Mouse (Mus musculus): ENCODE results near the gene Dusp28.

The Dusp28 gene

DNA sequence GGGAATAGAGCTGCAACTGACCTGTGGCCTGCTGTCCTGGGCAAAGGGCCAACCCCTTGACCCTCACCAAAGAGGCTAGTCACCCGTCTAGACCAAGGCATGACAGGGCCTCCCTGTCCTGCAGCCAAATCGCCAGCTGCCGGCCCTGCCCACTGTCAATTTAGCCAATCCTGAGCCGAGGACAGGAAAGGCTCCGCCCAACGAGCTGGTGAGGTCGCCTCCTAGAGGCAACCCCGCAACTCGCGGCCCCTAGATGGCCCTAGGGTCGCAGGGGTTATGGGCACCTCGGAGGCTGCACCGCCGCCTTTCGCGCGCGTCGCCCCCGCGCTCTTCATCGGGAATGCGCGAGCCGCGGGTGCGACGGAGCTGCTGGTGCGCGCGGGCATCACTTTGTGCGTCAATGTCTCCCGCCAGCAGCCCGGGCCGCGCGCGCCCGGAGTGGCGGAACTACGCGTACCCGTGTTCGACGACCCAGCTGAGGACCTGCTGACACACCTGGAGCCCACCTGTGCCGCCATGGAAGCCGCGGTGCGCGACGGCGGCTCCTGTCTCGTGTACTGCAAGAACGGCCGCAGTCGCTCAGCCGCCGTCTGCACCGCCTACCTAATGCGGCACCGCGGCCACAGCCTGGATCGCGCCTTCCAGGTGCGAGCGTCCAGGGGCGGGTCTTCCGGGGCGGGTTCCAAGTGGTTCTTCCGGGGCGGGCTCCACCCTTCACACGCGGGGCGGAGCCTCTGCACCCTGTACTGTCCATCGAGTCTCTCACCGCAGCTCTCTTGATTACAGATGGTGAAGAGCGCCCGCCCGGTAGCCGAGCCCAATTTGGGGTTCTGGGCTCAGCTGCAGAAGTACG lies at the start of gene Dusp28:
Gene Dusp28 (plus strand): TSS at position 203 of the 853 bp plus-strand sequence.
- DNase-seq: peak; percentile 88 to 93

DNA sequence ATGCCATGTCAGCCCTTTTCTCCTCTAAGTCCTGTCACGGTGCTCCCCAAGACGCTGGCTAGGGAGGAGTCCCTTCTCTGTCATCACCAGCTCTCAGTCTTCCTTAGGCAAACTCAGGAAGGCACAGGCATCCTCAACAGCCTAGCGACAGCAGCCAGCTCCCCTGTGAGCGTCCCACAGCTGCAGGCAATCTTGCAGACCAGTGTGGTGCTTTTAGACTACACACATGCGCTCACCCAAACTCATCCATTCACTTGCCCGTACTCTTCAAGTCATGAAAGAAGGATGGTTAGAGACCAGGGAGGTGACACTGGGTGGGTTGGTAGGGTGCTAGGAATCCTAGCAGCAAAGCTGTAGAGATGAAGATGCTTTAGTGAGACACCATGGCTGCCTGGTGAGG lies 45.3 kb upstream of the Dusp28 start:
- DNase-seq: no peak

DNA sequence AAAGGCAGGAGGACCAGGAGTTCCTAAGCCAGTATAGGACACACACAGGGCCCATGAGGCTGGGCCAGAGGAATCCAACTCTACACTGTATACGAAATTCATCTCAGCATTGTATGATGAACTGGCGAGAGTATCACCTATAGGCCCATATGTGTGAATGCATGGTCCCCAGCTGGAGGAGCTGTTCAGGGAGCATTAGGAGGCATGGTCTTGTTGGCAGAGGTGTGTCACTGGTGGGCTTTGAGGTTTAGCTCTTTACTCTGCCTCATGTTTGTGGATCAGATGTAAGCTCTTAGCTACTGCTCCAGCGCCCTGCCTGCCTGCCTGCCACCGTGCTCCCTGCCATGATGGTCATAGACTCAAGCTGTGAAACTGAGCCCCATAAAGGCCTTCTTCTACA lies 43.5 kb upstream of the Dusp28 start:
- DNase-seq: no peak

DNA sequence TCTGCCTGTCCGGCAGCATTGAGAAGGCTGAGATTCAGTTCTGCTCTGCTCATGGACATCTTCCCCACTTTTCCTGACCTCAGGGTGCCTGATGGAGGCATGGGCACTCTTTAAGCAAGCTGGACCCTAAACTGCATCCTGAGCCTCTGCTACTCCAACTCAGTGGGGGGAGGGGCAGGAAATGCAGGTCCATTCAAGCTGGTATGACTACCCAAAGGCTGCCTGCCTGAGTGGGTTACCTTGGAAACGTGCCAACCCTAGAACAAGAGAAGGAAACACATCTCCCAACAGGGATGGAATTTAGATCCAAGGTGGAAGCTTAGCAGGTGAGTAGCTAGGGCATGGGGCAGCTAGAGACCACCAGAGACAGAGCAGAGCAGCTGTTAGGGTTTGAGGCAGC lies 40.6 kb upstream of the Dusp28 start:
- DNase-seq: peak in 1 of 2 experiments; percentile 58

DNA sequence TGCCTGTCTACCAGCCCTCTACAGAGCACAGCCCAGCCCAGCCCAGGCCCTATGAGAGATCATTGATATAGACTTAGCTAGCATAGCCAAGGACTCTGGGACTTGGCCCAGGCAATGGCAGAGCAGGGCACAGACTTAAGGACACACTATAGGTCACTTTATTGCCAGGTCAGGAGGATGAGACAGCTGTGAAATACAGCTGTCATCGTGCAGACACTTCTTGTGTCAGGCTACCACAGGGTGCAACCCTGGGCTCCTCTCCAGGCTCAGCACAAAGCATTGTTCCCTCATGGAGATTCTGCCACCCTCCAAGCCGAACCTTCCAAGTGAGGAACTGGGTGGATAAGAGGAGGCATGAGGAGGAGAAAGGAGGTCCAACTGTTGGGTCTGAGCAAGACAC lies 36.8 kb upstream of the Dusp28 start:
- DNase-seq: no peak

DNA sequence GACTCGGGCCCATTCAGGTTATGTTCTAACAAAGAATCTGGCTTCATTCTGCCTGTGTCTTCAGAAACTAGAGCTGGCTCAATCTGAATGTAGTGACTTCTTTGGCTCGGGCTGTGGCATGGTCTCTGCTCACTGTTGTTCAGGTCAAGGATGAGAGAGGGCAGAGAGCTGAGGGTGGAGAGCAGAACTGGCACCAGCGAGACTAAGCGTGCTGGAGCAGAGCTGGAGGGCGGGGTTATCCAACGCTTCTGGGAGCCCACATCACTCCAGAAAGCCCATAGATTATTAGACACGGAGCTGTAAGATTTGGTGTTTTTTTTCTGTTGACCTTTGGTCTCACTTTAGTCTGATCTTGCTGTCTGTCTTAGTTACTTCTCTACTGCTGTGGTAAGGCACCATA lies 34.1 kb upstream of the Dusp28 start:
- no peak for DNase-seq

DNA sequence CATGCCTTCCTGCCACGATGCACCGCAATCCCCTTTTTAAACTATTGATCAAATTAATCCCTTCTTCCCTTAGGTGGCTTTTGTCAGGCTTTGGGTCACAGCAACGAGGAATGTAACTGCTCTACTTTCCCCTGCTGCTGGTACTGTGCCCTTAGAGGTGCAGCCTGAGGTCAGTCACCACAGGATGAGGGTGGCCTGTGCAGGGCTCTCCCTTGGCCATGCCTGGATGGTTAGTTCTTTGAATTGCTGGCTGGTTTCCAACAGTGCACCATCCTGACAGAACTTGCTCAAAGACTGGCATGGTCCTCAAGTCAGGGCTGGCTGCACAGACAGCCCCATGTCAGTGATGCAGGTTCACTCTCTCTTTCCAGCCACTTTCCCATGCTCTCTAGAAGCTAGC lies 32.8 kb upstream of the Dusp28 start:
- DNase-seq: peak in 1 of 2 experiments; percentile 35

DNA sequence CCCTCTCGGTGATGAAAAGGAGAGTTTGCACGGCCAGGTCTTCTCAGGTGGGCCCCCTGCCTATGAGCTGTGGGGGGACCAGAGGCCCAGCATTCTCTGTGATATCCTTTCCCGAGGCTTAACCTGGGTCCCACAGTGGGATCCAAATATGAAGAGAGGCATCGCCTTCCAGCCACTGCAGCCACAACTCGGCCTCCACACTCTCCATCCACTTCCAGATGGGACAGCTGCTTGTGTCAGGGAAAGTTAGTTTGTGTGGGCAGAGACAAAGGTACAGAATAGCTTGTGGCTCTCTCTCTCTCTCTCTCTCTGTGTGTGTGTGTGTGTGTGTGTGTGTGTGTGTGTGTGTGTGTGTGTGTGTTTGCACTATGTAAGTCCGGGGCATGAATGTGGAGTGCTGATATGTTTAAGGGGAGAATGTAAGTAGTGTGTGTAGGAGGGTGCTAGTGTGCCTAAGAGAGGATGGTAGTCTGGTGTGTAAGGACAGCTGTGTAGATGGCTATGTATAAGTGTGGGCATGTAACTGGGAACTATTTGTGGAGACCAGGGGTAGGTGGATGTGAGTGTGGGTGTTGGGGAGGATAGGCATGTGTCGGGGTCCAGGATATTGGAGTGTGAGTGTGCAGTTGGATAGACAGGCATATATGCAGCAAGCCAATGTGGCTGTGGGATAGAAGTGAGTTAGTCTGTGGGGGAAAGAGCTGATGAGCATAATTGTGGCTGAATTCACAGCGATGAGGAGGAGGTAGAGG lies 31.2 kb upstream of the Dusp28 start:
- no peak for DNase-seq

DNA sequence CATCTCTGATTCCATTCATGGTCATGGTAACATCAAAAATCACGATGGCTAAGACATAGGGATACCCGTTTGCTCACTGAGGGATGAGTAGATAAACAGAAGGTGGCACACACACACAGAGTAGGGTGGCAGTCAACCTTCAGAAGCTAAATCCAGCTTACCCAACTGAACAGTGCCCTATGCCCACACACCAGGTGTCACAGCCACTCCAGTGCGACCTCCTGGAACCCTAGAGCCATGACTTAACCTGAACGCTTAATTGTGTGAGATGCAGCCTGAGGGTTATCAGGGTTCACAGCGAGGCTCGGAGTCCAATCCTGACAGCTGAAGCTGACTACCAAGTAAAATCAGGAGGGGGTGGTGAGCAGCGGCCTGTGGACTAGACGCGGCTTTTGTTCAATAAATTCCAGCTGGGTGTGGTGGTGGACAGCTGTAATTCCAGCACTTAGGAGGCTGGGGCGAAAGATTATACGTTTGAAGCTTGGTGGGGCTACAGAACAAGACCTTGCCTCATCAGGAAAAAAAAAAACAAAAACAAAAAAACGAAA lies 29.3 kb upstream of the Dusp28 start:
- DNase-seq: no peak

DNA sequence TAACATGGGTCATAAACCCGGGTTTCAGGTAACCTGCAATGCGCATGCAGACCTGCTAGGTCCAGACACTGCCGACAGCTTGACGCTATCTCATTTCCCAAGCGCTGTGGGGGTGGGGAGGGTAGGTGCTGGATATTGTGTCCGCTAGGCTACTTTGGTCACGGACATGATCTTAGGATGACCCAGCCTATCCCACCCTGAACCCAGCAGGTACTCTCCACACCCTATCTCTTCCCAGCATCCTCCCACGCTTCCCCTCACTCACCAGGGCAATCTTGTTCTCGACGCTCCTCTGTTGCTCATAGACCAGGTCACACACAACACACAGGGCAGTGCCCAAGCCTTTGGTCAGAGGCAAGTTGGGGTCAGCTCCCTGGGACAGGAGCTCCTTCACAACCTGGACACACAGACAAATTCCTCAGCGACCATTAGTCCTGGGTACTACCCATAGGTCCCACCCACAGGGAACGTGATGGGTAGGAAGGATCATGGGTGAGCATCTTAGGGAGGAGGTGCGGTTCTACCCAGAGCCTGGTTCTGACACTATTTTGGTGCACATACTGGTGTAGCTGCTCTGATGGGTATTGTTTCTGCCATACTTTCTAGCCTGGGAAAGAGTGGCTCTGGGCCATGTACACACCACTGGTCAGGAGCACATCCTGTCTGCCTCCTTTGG lies 28.6 kb upstream of the Dusp28 start:
- peak in 1 of 2 experiments; percentile 30 for DNase-seq

DNA sequence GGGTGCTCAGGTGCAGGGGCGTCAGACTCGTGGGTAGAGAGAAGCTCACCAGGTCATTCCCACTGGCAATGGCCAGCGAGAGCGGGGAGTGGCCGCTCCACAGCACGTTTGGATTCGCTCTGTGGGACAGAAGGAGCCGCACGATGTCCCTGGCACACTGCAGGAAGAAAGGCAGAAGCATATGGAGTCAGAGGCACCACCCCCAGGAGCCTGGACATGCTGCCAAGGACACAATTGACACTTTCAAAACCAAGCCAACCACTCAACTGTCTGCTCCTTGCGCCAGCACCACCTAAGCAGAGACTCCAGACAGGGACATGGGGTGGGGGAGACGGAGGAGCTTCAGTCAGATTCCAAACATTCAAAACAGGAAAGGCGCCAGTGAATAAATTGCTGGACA lies 27.5 kb upstream of the Dusp28 start:
- DNase-seq: no peak

DNA sequence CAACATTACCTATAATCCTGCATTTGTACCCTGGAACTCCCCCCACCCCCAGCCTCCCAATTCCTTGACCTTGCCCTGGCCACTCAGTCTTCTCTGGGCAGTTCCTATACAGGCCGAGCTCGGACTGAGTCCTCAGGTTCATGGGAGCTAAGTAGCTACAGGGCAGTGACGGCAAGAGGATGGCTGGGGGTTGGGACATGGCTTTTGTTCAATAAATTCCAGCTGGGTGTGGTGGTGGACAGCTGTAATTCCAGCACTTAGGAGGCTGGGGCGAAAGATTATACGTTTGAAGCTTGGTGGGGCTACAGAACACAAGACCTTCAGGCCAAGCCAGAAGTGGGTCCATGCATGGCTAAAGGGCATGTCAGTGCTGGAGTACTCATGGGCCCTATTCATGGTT lies 26.7 kb upstream of the Dusp28 start:
- DNase-seq: no peak

DNA sequence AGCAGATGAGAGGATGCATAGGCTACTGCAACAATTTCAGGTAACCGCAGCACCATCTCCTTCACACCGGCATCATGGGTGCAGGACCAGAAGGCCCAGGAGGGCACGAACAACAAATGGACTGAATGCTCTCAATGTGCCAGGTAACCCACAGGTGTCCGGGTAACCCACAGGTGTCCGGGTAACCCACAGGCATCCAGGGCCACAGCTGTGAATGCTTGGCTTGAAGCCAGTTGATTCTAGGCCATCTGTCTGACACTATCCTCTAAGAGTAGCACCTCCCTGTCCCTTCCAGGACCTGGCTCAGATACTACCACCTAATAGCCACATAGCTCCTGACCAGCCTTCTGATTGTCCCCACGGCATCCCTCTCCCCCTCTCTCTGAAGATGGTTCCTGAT lies 24.8 kb upstream of the Dusp28 start:
- no peak for DNase-seq

DNA sequence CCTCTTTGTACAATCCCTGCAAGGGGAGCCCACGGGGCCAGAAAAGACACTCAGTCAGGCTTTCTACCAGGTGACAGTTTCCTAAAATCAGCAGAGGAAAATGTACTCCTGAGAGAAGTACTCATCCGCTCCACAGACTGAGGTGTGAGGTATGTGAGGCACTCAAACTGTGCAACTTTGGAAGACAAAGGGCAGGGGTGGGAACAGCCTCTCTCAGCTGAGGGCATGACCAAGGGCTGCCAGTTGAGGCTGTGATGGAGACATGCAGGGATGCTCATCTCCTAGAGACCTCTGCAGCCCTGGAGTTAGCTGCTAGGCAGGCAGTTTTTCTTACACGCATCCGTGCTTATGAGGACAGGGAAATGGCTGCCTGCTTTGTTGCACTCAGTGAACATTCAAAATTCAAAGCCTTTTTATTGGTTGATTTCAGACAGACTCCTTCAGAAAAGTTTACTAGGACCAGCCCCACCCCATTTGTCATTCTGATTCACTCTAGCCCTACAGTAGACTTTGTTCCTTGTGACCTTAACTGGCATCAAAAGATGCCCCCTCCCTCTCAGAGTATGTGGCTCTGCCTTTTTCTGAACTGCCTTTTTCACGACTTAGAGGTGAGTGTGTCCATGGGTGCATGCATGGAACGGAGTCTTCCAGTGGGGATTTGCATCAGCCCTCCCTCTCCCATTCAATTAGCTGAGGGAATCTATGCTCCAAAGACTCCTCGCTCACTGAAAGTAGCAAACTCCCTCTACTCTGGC lies 17.7 kb upstream of the Dusp28 start:
- DNase-seq: no peak

DNA sequence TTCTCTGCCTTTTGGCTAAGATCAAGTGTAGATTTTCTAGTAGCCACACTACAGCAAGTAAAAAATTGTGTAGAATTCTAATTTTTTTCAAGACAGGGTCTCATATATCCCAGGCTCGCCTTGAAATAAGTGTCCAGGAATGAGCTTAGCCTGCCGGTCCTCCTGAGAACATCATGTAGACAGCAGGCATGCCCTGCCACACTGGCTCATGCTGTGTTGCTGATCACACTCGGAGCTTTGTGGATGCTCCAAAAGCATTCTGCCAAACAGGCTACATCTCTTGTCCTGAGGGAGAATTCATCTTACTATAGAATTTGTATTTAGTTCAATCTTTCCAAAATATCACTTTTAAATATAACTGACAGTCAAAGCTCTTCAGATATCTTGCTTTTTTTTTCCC lies 14.0 kb upstream of the Dusp28 start:
- no peak for DNase-seq

DNA sequence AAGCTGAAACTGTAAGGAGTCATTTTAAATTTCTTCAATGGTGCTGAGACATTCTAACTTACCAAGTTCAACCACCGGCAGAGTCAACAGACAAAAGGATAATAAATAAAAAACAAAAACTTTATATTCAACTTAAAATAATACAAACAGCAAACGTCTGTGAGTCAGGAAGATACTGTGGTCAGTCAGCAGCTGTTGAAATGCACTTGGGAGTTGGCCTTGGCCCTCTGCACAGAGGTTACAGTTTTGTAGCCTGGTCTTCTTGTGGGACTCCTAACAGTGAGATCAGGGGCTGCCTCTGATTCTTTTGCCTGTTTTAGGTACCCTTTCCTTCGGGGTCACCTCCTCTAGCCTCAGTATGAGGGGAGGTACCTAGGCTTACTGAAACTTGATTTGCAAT lies 12.9 kb upstream of the Dusp28 start:
- DNase-seq: no peak

DNA sequence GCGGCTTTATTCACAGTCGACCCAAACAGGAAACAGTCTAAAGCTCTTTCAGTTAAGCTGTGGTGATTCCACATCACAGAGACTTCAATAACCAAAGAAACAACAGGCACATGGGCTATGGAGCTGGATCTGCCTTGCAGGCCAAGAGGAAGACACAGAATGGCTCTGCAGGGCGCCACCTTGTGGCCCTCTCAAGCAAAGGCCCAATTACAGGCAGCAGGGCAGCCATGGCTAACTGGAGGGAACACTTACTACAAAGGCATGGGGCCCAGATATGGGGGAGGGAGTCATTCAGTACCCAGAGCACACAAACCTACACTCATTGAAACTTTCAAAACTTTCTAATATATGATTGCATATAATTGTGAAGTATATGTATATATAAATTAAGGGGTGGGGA lies 11.7 kb upstream of the Dusp28 start:
- peak; percentile 85 to 90 for DNase-seq

DNA sequence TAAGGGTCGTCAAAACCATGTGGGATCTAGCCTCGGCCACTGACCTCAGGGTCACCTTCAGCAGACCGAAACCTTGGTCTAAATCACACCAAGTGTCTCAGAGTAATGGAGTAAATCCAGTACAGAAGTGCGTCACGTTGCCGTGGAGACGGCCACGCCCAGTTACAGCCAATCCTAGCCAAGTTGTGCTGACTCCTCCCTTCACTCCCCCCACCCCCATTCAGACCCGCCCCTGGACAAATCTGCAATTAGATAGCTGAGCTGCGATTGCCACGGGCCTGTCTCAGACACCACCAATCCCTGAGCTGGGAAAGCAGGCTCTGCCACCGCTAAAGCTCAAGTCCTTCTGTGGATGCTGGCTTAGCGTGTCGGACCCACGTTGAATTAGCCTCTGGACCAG lies 4.0 kb upstream of the Dusp28 start, which contains the start of gene Ankmy1:
Gene Ankmy1 (minus strand): TSS at position 121 of the 400 bp plus-strand sequence.
- DNase-seq: peak; percentile 84 to 88

DNA sequence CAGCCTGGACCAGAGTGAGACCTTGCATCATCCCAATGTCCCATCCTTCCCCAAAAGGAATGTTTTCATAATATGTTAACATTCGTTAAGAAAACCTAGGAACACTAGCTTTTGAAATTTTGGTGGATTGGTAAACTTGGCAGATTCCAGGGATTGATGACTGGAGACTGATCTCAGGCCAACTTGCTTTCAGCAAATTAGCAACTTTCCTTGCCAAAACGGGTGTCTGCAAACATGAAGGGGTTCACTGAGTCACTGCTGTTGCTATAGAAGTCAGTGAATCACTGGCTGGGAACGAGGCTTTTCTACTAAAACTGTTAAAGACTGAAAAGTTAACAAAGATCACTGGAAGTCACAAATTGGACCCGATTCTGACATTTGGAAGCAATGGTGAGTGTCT lies 3.2 kb upstream of the Dusp28 start:
- no peak for DNase-seq

DNA sequence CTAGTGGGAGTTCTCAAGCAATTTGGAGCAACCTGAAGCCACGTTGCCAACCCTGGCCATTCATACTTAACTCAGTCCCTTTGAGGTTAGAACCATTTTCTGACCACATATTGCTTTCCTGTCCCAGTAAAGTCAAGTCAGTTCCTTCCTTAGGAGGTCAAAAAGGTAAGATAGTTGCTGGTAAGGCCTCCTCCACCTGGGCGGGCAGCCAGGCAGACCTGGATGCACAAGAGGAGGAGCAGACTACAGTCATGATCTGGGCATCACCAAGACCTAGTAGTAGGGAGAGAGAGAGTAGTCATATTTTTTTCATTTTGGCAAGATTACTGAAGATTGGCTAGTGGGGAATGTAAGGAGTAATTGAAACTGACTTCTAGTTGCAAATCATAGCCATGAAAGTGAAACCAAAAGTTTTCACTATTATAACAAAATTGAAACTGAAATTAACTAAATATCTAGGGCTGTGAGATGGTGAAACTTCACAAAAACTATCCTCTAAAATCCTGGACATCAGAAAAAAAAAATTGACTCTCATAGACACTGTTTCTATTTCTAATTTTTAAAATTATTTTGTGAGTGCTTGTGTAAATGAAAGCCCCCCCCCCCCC lies 974 bp upstream of the Dusp28 start:
- no peak for DNase-seq

DNA sequence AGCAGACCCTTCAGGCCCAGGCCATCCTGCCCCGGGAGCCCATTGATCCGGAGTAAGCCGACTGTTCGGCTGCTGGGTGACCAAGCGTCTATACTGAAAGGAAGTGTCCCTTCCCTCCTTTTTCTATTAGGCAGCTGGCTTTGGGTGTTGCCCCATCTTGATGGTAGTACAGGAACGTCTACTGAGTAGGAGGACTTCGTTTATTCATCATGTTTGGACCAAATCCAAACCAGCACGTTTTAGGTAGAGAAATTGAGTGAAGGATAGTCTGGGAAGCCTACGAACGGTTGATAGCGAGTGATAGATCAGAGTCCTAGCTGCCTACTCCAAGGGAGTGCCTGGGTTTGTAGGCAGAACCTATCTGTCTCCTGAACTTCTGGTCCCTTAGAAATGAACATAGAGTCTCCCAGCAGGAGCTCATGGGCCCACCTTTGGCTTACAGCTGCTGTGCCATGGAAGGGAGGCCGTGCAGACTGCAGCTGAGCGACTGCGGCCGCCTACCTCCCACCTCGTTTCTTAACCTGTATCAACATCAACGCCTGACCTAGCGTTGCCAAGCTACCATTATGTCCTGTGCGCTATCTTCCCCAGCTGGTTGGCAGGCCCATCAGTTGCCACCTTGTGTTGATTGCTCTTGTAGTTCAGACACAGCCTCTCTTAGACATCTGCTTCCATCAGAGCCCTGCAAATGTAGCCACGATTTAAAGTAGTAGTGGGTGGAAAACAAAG lies 1.0 kb downstream of the Dusp28 start:
- DNase-seq: no peak
